Mouse (Mus musculus) common myeloid progenitor, adult 5-6 weeks (primary cell): Measurements from ENCODE around the gene Zfpl1. TPM values are rescaled to one million over a fixed set of nuclear protein-coding genes. Genes with fewer than 3 reads are reported as not detected.

Experiments
- ATAC-seq: replicated peaks from 2 replicates; pipeline ENCODE4 v1.8.0; 2016; ENCODE audit warnings: low read depth, mild to moderate bottlenecking, moderate TSS enrichment, inconsistent platforms; ENCODE audit not compliant: poor library complexity, severe bottlenecking
- total RNA-seq: library from RNA; stranded (forward); fragments of 200-1000, 187-1606 nt; gene quantifications from 2 replicates; pipeline ENCODE4 v1.2.3, GENCODE M21; 2017

The Zfpl1 gene
- total RNA-seq, 1 experiment from 2014 or later, result 34.0 TPM

DNA sequence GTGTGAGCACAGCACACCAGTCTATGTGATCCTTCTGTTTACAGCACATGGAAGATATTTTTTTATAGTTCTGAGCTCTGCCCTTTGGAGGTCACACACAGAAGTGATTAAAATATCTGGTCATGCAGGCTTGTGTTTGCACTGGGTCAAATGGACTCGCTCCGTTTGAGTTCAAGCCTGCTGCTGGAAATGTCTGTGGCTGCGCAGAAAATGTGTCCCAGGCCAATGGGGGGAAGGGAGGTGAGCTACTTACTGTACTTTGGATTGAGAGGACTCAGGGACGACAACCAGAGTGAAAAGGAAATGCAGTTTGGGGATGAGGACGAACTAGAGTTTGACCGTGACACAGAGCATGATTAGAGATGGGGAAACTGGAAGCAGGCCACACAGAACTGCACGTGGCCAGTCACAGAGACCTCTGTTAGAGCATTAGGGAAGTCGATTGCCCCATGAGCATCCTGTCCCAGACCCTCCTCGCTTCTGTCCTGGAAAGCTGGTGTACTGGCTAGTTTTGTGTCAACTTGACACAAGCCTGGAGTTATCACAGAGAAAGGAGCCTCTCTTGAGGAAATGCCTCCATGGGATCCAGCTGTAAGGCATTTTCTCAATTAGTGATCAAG, 48.7 kb downstream of the Zfpl1 start:
- ATAC-seq, result no peak

Other genes with a start within 250 kb of the Zfpl1 start
- 21.1 and 26.8 TPM in 2 replicates for gene Frmd8, start 209.7 kb downstream of the Zfpl1 start, total RNA-seq
- 34.0 and 41.0 TPM in 2 replicates for gene Slc25a45, start 207.1 kb downstream of the Zfpl1 start, total RNA-seq
- gene Tigd3, start 190.8 kb downstream of the Zfpl1 start, total RNA-seq, result 0.34 and 2.8 TPM in 2 replicates
- 87.4 and 131 TPM in 2 replicates for gene Dpf2, start 171.9 kb downstream of the Zfpl1 start, total RNA-seq
- not detected in 2 replicates for gene Cdc42ep2, start 160.1 kb downstream of the Zfpl1 start, total RNA-seq
- 61.2 and 63.5 TPM in 2 replicates for gene Pola2, start 120.8 kb downstream of the Zfpl1 start, total RNA-seq
- gene Slc22a20, start 98.8 kb downstream of the Zfpl1 start, total RNA-seq, result not detected in 2 replicates
- gene Capn1, start 69.1 kb downstream of the Zfpl1 start, total RNA-seq, result 29.9 and 37.2 TPM in 2 replicates
- gene Syvn1, start 38.4 kb downstream of the Zfpl1 start, total RNA-seq, result 5.9 and 6.5 TPM in 2 replicates
- gene Mrpl49, start 27.2 kb downstream of the Zfpl1 start, total RNA-seq, result 25.8 and 35.8 TPM in 2 replicates
- gene Fau, start 27.1 kb downstream of the Zfpl1 start, total RNA-seq, result 1,809 and 1,850 TPM in 2 replicates
- gene Znhit2, start 23.8 kb downstream of the Zfpl1 start, total RNA-seq, result 10.3 and 11.6 TPM in 2 replicates
- gene Tm7sf2, start 16.6 kb downstream of the Zfpl1 start, total RNA-seq, result 4.9 and 5.9 TPM in 2 replicates
- 43.1 and 54.1 TPM in 2 replicates for gene Vps51, start 7.7 kb downstream of the Zfpl1 start, total RNA-seq
- gene Tmem262, start 4.9 kb downstream of the Zfpl1 start, total RNA-seq, result not detected in 2 replicates
- gene Gm28374, start 2.7 kb downstream of the Zfpl1 start, total RNA-seq, result not detected in 2 replicates
- gene Cdca5, start within 50 bp of the Zfpl1 start, total RNA-seq, result 25.8 and 26.2 TPM in 2 replicates
- 0.46 TPM in 1 of 2 replicates, not detected in the other for gene AC131692.1, start 9.5 kb upstream of the Zfpl1 start, total RNA-seq
- gene Naaladl1, start 20.8 kb upstream of the Zfpl1 start, total RNA-seq, result not detected in 2 replicates
- 4.9 and 8.2 TPM in 2 replicates for gene Sac3d1, start 33.7 kb upstream of the Zfpl1 start, total RNA-seq
- 11.3 and 17.0 TPM in 2 replicates for gene Snx15, start 43.3 kb upstream of the Zfpl1 start, total RNA-seq
- gene Batf2, start 56.0 kb upstream of the Zfpl1 start, total RNA-seq, result 0.44 and 0.78 TPM in 2 replicates
- gene Arl2, start 56.6 kb upstream of the Zfpl1 start, total RNA-seq, result 27.6 and 36.5 TPM in 2 replicates
- gene Majin, start 99.4 kb upstream of the Zfpl1 start, total RNA-seq, result not detected in 2 replicates
- 0.14 TPM in 1 of 2 replicates, not detected in the other for gene Gpha2, start 141.4 kb upstream of the Zfpl1 start, total RNA-seq
- 2.6 and 4.2 TPM in 2 replicates for gene Ppp2r5b, start 150.9 kb upstream of the Zfpl1 start, total RNA-seq
- 10.7 and 12.6 TPM in 2 replicates for gene Atg2a, start 156.7 kb upstream of the Zfpl1 start, total RNA-seq
- gene Ehd1, start 191.8 kb upstream of the Zfpl1 start, total RNA-seq, result 15.6 and 16.8 TPM in 2 replicates
- gene Cdc42bpg, start 221.5 kb upstream of the Zfpl1 start, total RNA-seq, result 2.6 and 2.9 TPM in 2 replicates